Comparison of ENCODE assay signal across 10 mouse cellular contexts in genomic region chr3:107887674-107888495, GRCm38 (mm10). TPM values are rescaled to one million over a fixed set of nuclear protein-coding genes. Genes with fewer than 3 reads are reported as not detected.
DNase-seq lines count a peak whose midpoint lies in the region; ATAC-seq and TF ChIP-seq lines count a peak whose summit lies in the region.
"Had no signal": no experiment of that assay in that cellular context is flagged by ENCODE, and none has a peak within 500 bp of the region (broad histone marks: within the 10 kb centered on the region; RNA-seq: fewer than 3 reads in every experiment).

No protein-coding gene starts in this region.

- no peak overlapping the region for H3K4me3 ChIP-seq in heart, embryonic 11.5 days (ENCODE audit: low read depth, low read length)
- no peak overlapping the region for H3K4me3 ChIP-seq in forebrain, embryonic 16.5 days (replicated peaks; ENCODE audit: low read length)
- H3K4me3 ChIP-seq in kidney, adult 2 months (ENCODE audit: insufficient read depth, low read depth, low read length), result no peak overlapping the region
- H3K4me3 ChIP-seq: heart, embryonic 13.5 days had no signal

- no peak overlapping the region for H3K9ac ChIP-seq in heart, embryonic 11.5 days (ENCODE audit: low read depth, low read length)
- H3K9ac ChIP-seq in forebrain, embryonic 16.5 days (replicated peaks; ENCODE audit: low read depth, low read length), result no peak overlapping the region
- H3K9ac ChIP-seq: heart, embryonic 13.5 days had no signal

- peak; percentile 19 to 30 for DNase-seq in heart, adult 9 months (ENCODE audit: low spot score in 2 of 2)
- peak; percentile 58 to 87 for DNase-seq in layer of hippocampus, adult 18-20 months (ENCODE audit: low spot score in 2 of 2)
- peak; percentile 76 for DNase-seq in right cerebral cortex, adult 18-20 months
- no peak for DNase-seq in urinary bladder, postnatal 25 days (ENCODE audit: low spot score)
- no peak for DNase-seq in lung, postnatal 36 days
- no peak for DNase-seq in kidney, adult 2 months

- WGBS in heart, embryonic 11.5 days (ENCODE audit: insufficient replicate concordance), result 87% methylated on average over 9 of the region's 9 CpGs
- 57% methylated on average over 9 of the region's 9 CpGs for WGBS in forebrain, embryonic 16.5 days
- 83% methylated on average over 9 of the region's 9 CpGs for WGBS in kidney, adult 2 months

- ATAC-seq in heart, embryonic 11.5 days (replicated peaks; ENCODE audit: insufficient number of reproducible peaks, low FRiP score, low TSS enrichment), result no peak
- ATAC-seq in forebrain, embryonic 16.5 days, result peak; percentile 100
- ATAC-seq: Patski had no signal

- no peaks in the 10 kb centered on the region for H3K27me3 ChIP-seq in heart, embryonic 11.5 days (ENCODE audit: control insufficient read depth, insufficient read depth, low read length)
- no peaks in the 10 kb centered on the region for H3K27me3 ChIP-seq in forebrain, embryonic 16.5 days (replicated peaks; ENCODE audit: control insufficient read depth, insufficient read depth, low read length)
- no peaks in the 10 kb centered on the region for H3K27me3 ChIP-seq in kidney, adult 2 months (replicated peaks; ENCODE audit: control insufficient read depth, insufficient read depth, low read length)
- H3K27me3 ChIP-seq: Patski had no signal

- no peak for TF ChIP-seq POLR2A in kidney, adult 2 months (IDR thresholded peaks at IDR 0.05; ENCODE audit: low read depth, low read length)

- no peaks in the 10 kb centered on the region for H3K9me3 ChIP-seq in heart, embryonic 11.5 days (replicated peaks; ENCODE audit: control insufficient read depth, low read length)
- H3K9me3 ChIP-seq in forebrain, embryonic 16.5 days (ENCODE audit: control insufficient read depth, low read length), result no peaks in the 10 kb centered on the region
- H3K9me3 ChIP-seq: heart, embryonic 13.5 days had no signal

- no peaks in the 10 kb centered on the region for H3K36me3 ChIP-seq in heart, embryonic 11.5 days (ENCODE audit: control insufficient read depth, insufficient read depth, low read length)
- H3K36me3 ChIP-seq in forebrain, embryonic 16.5 days (ENCODE audit: control insufficient read depth, insufficient read depth), result no peaks in the 10 kb centered on the region
- H3K36me3 ChIP-seq in kidney, adult 2 months (ENCODE audit: control insufficient read depth, insufficient read depth, low read length), result no peaks in the 10 kb centered on the region
- H3K36me3 ChIP-seq: heart, embryonic 13.5 days had no signal

- H3K27ac ChIP-seq in heart, embryonic 11.5 days (ENCODE audit: low read depth, low read length), result no peak overlapping the region
- H3K27ac ChIP-seq in forebrain, embryonic 16.5 days (ENCODE audit: low read length), result peak overlapping the region; percentile 46
- H3K27ac ChIP-seq in kidney, adult 2 months (ENCODE audit: insufficient read depth, low read depth, low read length), result no peak overlapping the region
- H3K27ac ChIP-seq: heart, embryonic 13.5 days had no signal

- TF ChIP-seq CTCF in kidney, adult 2 months (conservative IDR thresholded peaks at IDR 0.05; ENCODE audit: insufficient read depth, insufficient read length, low read depth, low read length), result no peak

- no peaks in the 10 kb centered on the region for H3K4me1 ChIP-seq in heart, embryonic 11.5 days (ENCODE audit: control insufficient read depth, insufficient read depth, low read length)
- H3K4me1 ChIP-seq in forebrain, embryonic 16.5 days (replicated peaks; ENCODE audit: control insufficient read depth, insufficient read depth, low read length), result 0 out of 2 replicates have a peak, but pooled peaks cover 5% of the 10 kb centered on the region
- peaks cover 11% of the 10 kb centered on the region for H3K4me1 ChIP-seq in kidney, adult 2 months (ENCODE audit: control insufficient read depth, insufficient read depth, low read length)
- H3K4me1 ChIP-seq: heart, embryonic 13.5 days had no signal

- no peak overlapping the region for H3K4me2 ChIP-seq in heart, embryonic 11.5 days
- no peak overlapping the region for H3K4me2 ChIP-seq in forebrain, embryonic 16.5 days (ENCODE audit: low read length)
- H3K4me2 ChIP-seq: heart, embryonic 13.5 days had no signal

RNA-seq across cellular contexts. Expression of gene Gstm5, which starts 7.7 kb away (rescaled TPM):
- 131 TPM in 2 replicates for polyA plus RNA-seq in heart, embryonic 11.5 days (2014; fragmentation: Nextera tagmentation; extraction: Ambion mirVana)
- polyA plus RNA-seq in forebrain, embryonic 16.5 days (2015; fragmentation: Nextera tagmentation; extraction: Ambion mirVana), result 173 and 174 TPM in 2 replicates
- 100 to 1,000 TPM; 286 to 295 TPM for total RNA-seq in layer of hippocampus, adult 18-20 months (2021)
- polyA plus RNA-seq in kidney, adult 2 months (2012; rRNA removed), result 172 and 198 TPM in 2 replicates

RNA-seq across cellular contexts. Expression of gene Eps8l3, which starts 10.9 kb away (rescaled TPM):
- not detected in 2 replicates for polyA plus RNA-seq in heart, embryonic 11.5 days (2014; fragmentation: Nextera tagmentation; extraction: Ambion mirVana)
- not detected in 2 replicates for polyA plus RNA-seq in forebrain, embryonic 16.5 days (2015; fragmentation: Nextera tagmentation; extraction: Ambion mirVana)
- total RNA-seq in layer of hippocampus, adult 18-20 months (2021), result not detected
- polyA plus RNA-seq in kidney, adult 2 months (2012; rRNA removed), result 0.72 TPM in 2 replicates
- polyA plus RNA-seq: heart, embryonic 13.5 days; Patski had no signal

RNA-seq across cellular contexts. Expression of gene Gstm7, which starts 43.7 kb away (rescaled TPM):
- polyA plus RNA-seq in heart, embryonic 11.5 days (2014; fragmentation: Nextera tagmentation; extraction: Ambion mirVana), result 17.2 and 20.3 TPM in 2 replicates
- 65.5 and 70.7 TPM in 2 replicates for polyA plus RNA-seq in forebrain, embryonic 16.5 days (2015; fragmentation: Nextera tagmentation; extraction: Ambion mirVana)
- 100 to 1,000 TPM; 171 to 187 TPM for total RNA-seq in layer of hippocampus, adult 18-20 months (2021)
- polyA plus RNA-seq in kidney, adult 2 months (2012; rRNA removed), result 24.5 and 28.1 TPM in 2 replicates

RNA-seq across cellular contexts. Expression of gene Gstm6, which starts 55.7 kb away (rescaled TPM):
- 11.7 TPM in 2 replicates for polyA plus RNA-seq in heart, embryonic 11.5 days (2014; fragmentation: Nextera tagmentation; extraction: Ambion mirVana)
- polyA plus RNA-seq in forebrain, embryonic 16.5 days (2015; fragmentation: Nextera tagmentation; extraction: Ambion mirVana), result 10.2 and 11.7 TPM in 2 replicates
- total RNA-seq in layer of hippocampus, adult 18-20 months (2021), result 10 to 100 TPM; 18.6 to 19.6 TPM
- 2.5 and 4.3 TPM in 2 replicates for polyA plus RNA-seq in kidney, adult 2 months (2012; rRNA removed)

Comparison
In these comparisons a context has a peak if more than half of its experiments do, and no peak if none do; other contexts are left out.
1. DNase-seq: peak in heart, adult 9 months (2 of 2), layer of hippocampus, adult 18-20 months (2 of 2) and right cerebral cortex, adult 18-20 months (single experiment); none in urinary bladder, postnatal 25 days (single experiment), lung, postnatal 36 days (single experiment) and kidney, adult 2 months (single experiment).